Mouse (Mus musculus) cortical plate, adult 2 months (tissue): ENCODE measurements around the gene Pou1f1.

Experiments used
- CTCF ChIP-seq: fragments of 200-500 bp; IDR thresholded peaks from 2 replicates; pipeline ENCODE4 v1.5.1; 2011; ENCODE audit warnings: mild to moderate bottlenecking, control low read depth, low read length; ENCODE audit not compliant: insufficient read depth; ENCODE audit errors: extremely low read depth
- POLR2A ChIP-seq: fragments of 200-500 bp; IDR thresholded peaks from 2 replicates; pipeline ENCODE4 v1.6.1; 2011; ENCODE audit warnings: mild to moderate bottlenecking, low read length, control low read depth; ENCODE audit not compliant: insufficient read depth; ENCODE audit errors: extremely low read depth

DNA sequence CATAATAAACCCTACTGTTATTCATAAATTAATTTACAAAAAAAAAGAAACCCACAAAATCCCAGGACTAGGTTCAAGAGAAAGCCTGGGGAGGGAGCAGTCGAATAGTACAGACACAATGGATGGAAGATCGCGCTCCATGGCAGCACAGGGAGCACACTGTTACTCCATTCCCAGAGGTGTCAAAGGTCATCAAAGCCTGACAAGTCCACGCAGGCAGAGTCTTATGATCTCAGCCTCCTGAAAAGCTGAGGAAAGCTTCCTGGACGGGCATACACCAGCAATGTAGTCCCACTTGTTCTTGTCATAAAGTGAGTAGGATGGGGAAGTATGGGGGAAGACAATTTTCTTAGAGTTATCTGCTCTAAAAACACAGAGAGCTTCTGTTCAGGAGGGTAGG, 37.1 kb downstream of the Pou1f1 start:
- no peak for TF ChIP-seq CTCF
- no peak for TF ChIP-seq POLR2A
